Mouse (Mus musculus): Measurements from ENCODE around the gene Cd300lg.

Cd300lg gene

GRCm38 (mm10) chr11:102051954-102052353 is 10.6 kb downstream of the Cd300lg start:
- peak; percentile 50 to 64 for DNase-seq

GRCm38 (mm10) chr11:102052697-102053096 is 11.4 kb downstream of the Cd300lg start:
- DNase-seq: no peak

- DNase-seq: peak; percentile 62 to 78
Observed at GRCm38 (mm10) chr11:102053183-102053582, 11.9 kb downstream of the Cd300lg start.

- DNase-seq: peak; percentile 63 to 66
Observed at GRCm38 (mm10) chr11:102053847-102054246, 12.5 kb downstream of the Cd300lg start.

GRCm38 (mm10) chr11:102061236-102061940 is 20.1 kb downstream of the Cd300lg start:
- DNase-seq: peak; percentile 78 to 79

- DNase-seq: peak in 1 of 2 experiments; percentile 68
Observed at GRCm38 (mm10) chr11:102061941-102062473, 20.7 kb downstream of the Cd300lg start.

GRCm38 (mm10) chr11:102063076-102063475 is 21.8 kb downstream of the Cd300lg start:
- no peak for DNase-seq

GRCm38 (mm10) chr11:102068969-102069368 is 27.7 kb downstream of the Cd300lg start:
- DNase-seq: no peak

- DNase-seq: no peak
Observed at GRCm38 (mm10) chr11:102069633-102070032, 28.3 kb downstream of the Cd300lg start.

- DNase-seq: no peak
Observed at GRCm38 (mm10) chr11:102070426-102070825, 29.1 kb downstream of the Cd300lg start.

- DNase-seq: no peak
Observed at GRCm38 (mm10) chr11:102072729-102073128, 31.4 kb downstream of the Cd300lg start.

GRCm38 (mm10) chr11:102073722-102074121 is 32.4 kb downstream of the Cd300lg start:
- DNase-seq: peak; percentile 65 to 68

- peak; percentile 67 to 81 for DNase-seq
Observed at GRCm38 (mm10) chr11:102082322-102082721, 41.0 kb downstream of the Cd300lg start.

- no peak for DNase-seq
Observed at GRCm38 (mm10) chr11:102083193-102083592, 41.9 kb downstream of the Cd300lg start.

- DNase-seq: no peak
Observed at GRCm38 (mm10) chr11:102084159-102084558, 42.9 kb downstream of the Cd300lg start.

GRCm38 (mm10) chr11:102086331-102086730 is 45.0 kb downstream of the Cd300lg start:
- no peak for DNase-seq

GRCm38 (mm10) chr11:102087081-102087751 is 45.9 kb downstream of the Cd300lg start:
- DNase-seq: peak; percentile 64 to 78

- peak; percentile 71 to 84 for DNase-seq
Observed at GRCm38 (mm10) chr11:102087931-102088898, 46.9 kb downstream of the Cd300lg start, which contains the start of gene Mpp2. Mpp2 (minus strand) TSS chr11:102088515.

GRCm38 (mm10) chr11:102089088-102089808 is 47.9 kb downstream of the Cd300lg start:
- peak; percentile 67 to 71 for DNase-seq

GRCm38 (mm10) chr11:102095676-102096075 is 54.4 kb downstream of the Cd300lg start:
- DNase-seq: no peak

- no peak for DNase-seq
Observed at GRCm38 (mm10) chr11:102096446-102096845, 55.1 kb downstream of the Cd300lg start.

GRCm38 (mm10) chr11:102096887-102097391 is 55.6 kb downstream of the Cd300lg start:
- DNase-seq: peak; percentile 80 to 91
